Mouse (Mus musculus) megakaryocyte progenitor cell, adult 5-6 weeks (primary cell): ENCODE measurements around the gene Cd6. TPM values are rescaled to one million over a fixed set of nuclear protein-coding genes. Genes with fewer than 3 reads are reported as not detected.

ENCODE experiments used
- ATAC-seq: replicated peaks from 2 replicates; pipeline ENCODE4 v1.8.0; 2016; ENCODE audit warnings: mild to moderate bottlenecking, moderate TSS enrichment, inconsistent platforms; ENCODE audit not compliant: poor library complexity
- total RNA-seq, 2 experiments: library from RNA; stranded (forward) in 1 of 2; stranded (reverse) in 1 of 2; fragments of 157-497, 149-512 nt in 1 of 2; fragments of 200-1000 nt in 1 of 2; gene quantifications; 2 replicates each; pipeline versions ENCODE4 v1.2.3 to v1.2.4; 2015 to 2017

Cd6 gene
- total RNA-seq, 2 experiments from 2014 or later = 0.69 to 1.4 TPM

- ATAC-seq = peak; percentile 77
Measured at GRCm38 (mm10) chr19:10803751-10804150, 26.1 kb downstream of the Cd6 start.

- ATAC-seq = no peak
Measured at GRCm38 (mm10) chr19:10801906-10802305, 28.0 kb downstream of the Cd6 start.

GRCm38 (mm10) chr19:10801070-10801469 lies 28.8 kb downstream of the Cd6 start:
- peak; percentile 95 for ATAC-seq

- no peak for ATAC-seq
Measured at GRCm38 (mm10) chr19:10799155-10799554, 30.7 kb downstream of the Cd6 start.

- no peak for ATAC-seq
Measured at GRCm38 (mm10) chr19:10798576-10798975, 31.3 kb downstream of the Cd6 start.

- ATAC-seq = no peak
Measured at GRCm38 (mm10) chr19:10794916-10795315, 34.9 kb downstream of the Cd6 start.

GRCm38 (mm10) chr19:10793044-10793443 lies 36.8 kb downstream of the Cd6 start:
- ATAC-seq = no peak

GRCm38 (mm10) chr19:10790323-10790722 lies 39.5 kb downstream of the Cd6 start:
- ATAC-seq = peak; percentile 58

- no peak for ATAC-seq
Measured at GRCm38 (mm10) chr19:10788242-10788641, 41.6 kb downstream of the Cd6 start.

- no peak for ATAC-seq
Measured at GRCm38 (mm10) chr19:10787406-10787805, 42.5 kb downstream of the Cd6 start.

GRCm38 (mm10) chr19:10786753-10787152 lies 43.1 kb downstream of the Cd6 start:
- ATAC-seq = no peak

GRCm38 (mm10) chr19:10784796-10785459 lies 44.9 kb downstream of the Cd6 start:
- ATAC-seq = no peak

- no peak for ATAC-seq
Measured at GRCm38 (mm10) chr19:10784061-10784460, 45.8 kb downstream of the Cd6 start.

GRCm38 (mm10) chr19:10783168-10783567 lies 46.7 kb downstream of the Cd6 start:
- no peak for ATAC-seq

- ATAC-seq = no peak
Measured at GRCm38 (mm10) chr19:10781641-10782040, 48.2 kb downstream of the Cd6 start.

GRCm38 (mm10) chr19:10776906-10777305 lies 53.0 kb downstream of the Cd6 start:
- no peak for ATAC-seq

- no peak for ATAC-seq
Measured at GRCm38 (mm10) chr19:10774141-10774540, 55.7 kb downstream of the Cd6 start.

GRCm38 (mm10) chr19:10773384-10773783 lies 56.5 kb downstream of the Cd6 start:
- ATAC-seq = no peak

- no peak for ATAC-seq
Measured at GRCm38 (mm10) chr19:10772866-10773265, 57.0 kb downstream of the Cd6 start.

- ATAC-seq = no peak
Measured at GRCm38 (mm10) chr19:10771995-10772394, 57.9 kb downstream of the Cd6 start.

- ATAC-seq = no peak
Measured at GRCm38 (mm10) chr19:10769429-10770195, 60.2 kb downstream of the Cd6 start.

- no peak for ATAC-seq
Measured at GRCm38 (mm10) chr19:10768694-10769428, 61.0 kb downstream of the Cd6 start.
